Mouse (Mus musculus) midbrain, embryonic 14.5 days (tissue): ENCODE results near the gene Daam2. TPM values are rescaled to one million over a fixed set of nuclear protein-coding genes. Genes with fewer than 3 reads are reported as not detected.
"Not testable (repeated sequence)": the region's sequence is repeated elsewhere in the genome, so short reads cannot be mapped to it uniquely, and the experiment has no call there.

Source experiments
- ATAC-seq: fragments of 200-750 bp; cut with Nextera tagmentation; 2 replicates; pipeline ENCODE4 v1.8.0; 2017; ENCODE audit warnings: moderate number of reproducible peaks, moderate library complexity; ENCODE audit not compliant: low FRiP score, low TSS enrichment
- DNase-seq: peaks from one replicate; pipeline ENCODE4 v3.0.0-alpha.2; 2015
- H3K27ac ChIP-seq: fragments of 300-500 bp; sonication (generic); replicated peaks from 2 replicates; pipeline ENCODE4 v1.5.1; 2014; ENCODE audit warnings: mild to moderate bottlenecking, low read depth, low read length, moderate library complexity
- H3K27me3 ChIP-seq: fragments of 300-500 bp; sonication (generic); 2 replicates; pipeline ENCODE4 v1.6.1; 2014; ENCODE audit warnings: low read length, control low read depth, mixed read lengths; ENCODE audit not compliant: control insufficient read depth, insufficient read depth
- H3K36me3 ChIP-seq: fragments of 300-500 bp; sonication (generic); 2 replicates; pipeline ENCODE4 v1.6.1; 2014; ENCODE audit warnings: low read length, control low read depth; ENCODE audit not compliant: control insufficient read depth, insufficient read depth
- H3K4me1 ChIP-seq: fragments of 300-500 bp; sonication (generic); 2 replicates; pipeline ENCODE4 v1.6.1; 2014; ENCODE audit warnings: mild to moderate bottlenecking, antibody characterized with exemption, low read length, control low read depth; ENCODE audit not compliant: control insufficient read depth, insufficient read depth
- H3K4me2 ChIP-seq: fragments of 300-500 bp; sonication (generic); 2 replicates; pipeline ENCODE4 v1.6.1; 2014; ENCODE audit warnings: mild to moderate bottlenecking, low read length, moderate library complexity
- H3K4me3 ChIP-seq: fragments of 300-500 bp; sonication (generic); replicated peaks from 2 replicates; pipeline ENCODE4 v1.5.1; 2014; ENCODE audit warnings: low read depth, low read length
- H3K9ac ChIP-seq: fragments of 300-500 bp; sonication (generic); replicated peaks from 2 replicates; pipeline ENCODE4 v1.6.1; 2014; ENCODE audit warnings: mild to moderate bottlenecking, low read length, moderate library complexity
- H3K9me3 ChIP-seq: fragments of 300-500 bp; sonication (generic); 2 replicates; pipeline ENCODE4 v1.6.1; 2016; ENCODE audit warnings: low read length, control low read depth, mixed read lengths; ENCODE audit not compliant: control insufficient read depth
- WGBS: fragments of 180-500 bp; shearing (Covaris S2); extraction: QIAGEN DNeasy Blood & Tissue Kit; methylation state at CpG from one replicate; pipeline ENCODE4 v1.1.7; 2014; 5-methylcytosine and 5-hydroxymethylcytosine counted together
- polyA plus RNA-seq: library from polyadenylated mRNA; unstranded; fragments of >200 nt; fragmentation: Nextera tagmentation; extraction: Ambion mirVana; gene quantifications from 2 replicates; pipeline ENCODE4 v1.2.1, GENCODE M21; 2014

The Daam2 gene
- polyA plus RNA-seq, 1 experiment from 2014 or later, result 2.1 TPM

DNA sequence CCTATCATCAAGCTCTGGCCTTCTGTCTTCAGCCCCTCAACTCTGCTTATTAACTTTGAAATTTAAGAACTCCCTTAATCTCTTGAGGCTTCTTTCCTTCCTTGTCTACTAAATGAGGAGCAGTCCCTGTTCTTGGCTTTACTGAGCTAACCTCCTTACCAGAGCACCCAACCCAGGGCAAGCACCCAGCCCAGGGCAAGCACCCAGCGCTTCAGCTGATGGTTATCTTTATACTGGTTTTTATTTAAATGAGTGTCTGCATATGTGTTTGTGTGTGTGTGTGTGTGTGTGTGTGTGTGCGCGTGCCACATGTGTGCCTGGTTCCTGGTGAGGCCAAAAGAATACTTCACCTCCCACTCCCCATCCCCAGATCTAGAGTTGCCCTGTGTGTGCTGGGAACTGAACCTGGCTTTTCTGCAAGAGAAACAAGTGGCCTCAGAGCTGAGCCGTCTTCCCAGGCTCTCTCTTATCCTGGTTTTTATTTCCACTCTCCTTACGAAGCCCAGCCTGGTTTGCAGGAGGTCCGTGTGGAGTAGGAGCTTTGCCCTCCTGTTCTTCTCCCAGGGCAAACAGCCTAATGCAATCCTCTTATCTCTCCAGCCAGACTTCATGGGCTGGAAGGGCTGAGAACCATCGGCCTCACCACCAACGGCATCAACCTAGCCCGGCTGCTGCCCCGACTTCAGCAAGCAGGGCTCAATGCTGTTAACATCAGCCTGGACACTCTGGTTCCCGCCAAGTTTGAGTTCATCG is 125.1 kb downstream of the Daam2 start:
- Histone ChIP-seq H3K4me2 (no peak overlapping the region), H3K27ac (no peak overlapping the region), H3K4me3 (no peak overlapping the region), H3K9me3 (no peaks in the 10 kb centered on the region), H3K9ac (no peak overlapping the region), H3K36me3 (peaks cover 9% of the 10 kb centered on the region; the same call in 1 of the 2 replicates), H3K27me3 (no peaks in the 10 kb centered on the region), H3K4me1 (no peaks in the 10 kb centered on the region)
- no peak for DNase-seq
- no peak for ATAC-seq
- WGBS, result 87% methylated on average over 12 of the region's 12 CpGs

DNA sequence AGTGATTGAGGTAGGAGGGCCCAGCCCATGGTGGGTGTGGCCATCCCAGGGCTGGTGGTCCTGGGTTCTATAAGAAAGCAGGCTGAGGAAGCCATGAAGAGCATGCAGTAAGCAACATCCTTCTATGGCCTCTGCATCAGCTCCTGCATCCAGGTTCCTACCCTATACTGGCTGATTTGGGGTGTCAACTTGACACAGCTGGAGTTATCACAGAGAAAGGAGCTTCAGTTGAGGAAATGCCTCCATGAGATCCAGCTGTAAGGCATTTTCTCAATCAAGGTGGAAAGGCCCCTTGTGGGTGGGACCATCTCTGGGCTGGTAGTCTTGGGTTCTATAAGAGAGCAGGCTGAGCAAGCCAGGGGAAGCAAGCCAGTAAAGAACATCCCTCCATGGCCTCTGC is 126.8 kb downstream of the Daam2 start:
- H3K27ac ChIP-seq, H3K27me3 ChIP-seq, H3K4me3 ChIP-seq, DNase-seq, H3K9me3 ChIP-seq, H3K9ac ChIP-seq, H3K4me1 ChIP-seq, H3K4me2 ChIP-seq, ATAC-seq, H3K36me3 ChIP-seq: not testable (repeated sequence)

GRCm38 (mm10) chr17:49436631-49437030 is 127.5 kb downstream of the Daam2 start:
- Histone ChIP-seq H3K4me2 (no peak overlapping the region), H3K4me1 (no peaks in the 10 kb centered on the region), H3K9ac (no peak overlapping the region), H3K36me3 (peaks cover 9% of the 10 kb centered on the region; the same call in 1 of the 2 replicates), H3K9me3 (no peaks in the 10 kb centered on the region), H3K4me3 (no peak overlapping the region), H3K27ac (no peak overlapping the region), H3K27me3 (no peaks in the 10 kb centered on the region)
- DNase-seq, result no peak
- no peak for ATAC-seq
- WGBS, result 89% methylated on average over 6 of the region's 6 CpGs

- no peak for DNase-seq
- Histone ChIP-seq H3K4me2 (no peak overlapping the region), H3K4me3 (no peak overlapping the region), H3K9ac (no peak overlapping the region), H3K27me3 (no peaks in the 10 kb centered on the region), H3K36me3 (peaks cover 6% of the 10 kb centered on the region; the same call in 1 of the 2 replicates), H3K4me1 (no peaks in the 10 kb centered on the region), H3K27ac (no peak overlapping the region), H3K9me3 (no peaks in the 10 kb centered on the region)
- 93% methylated on average over 10 of the region's 10 CpGs for WGBS
- no peak for ATAC-seq
Measured at GRCm38 (mm10) chr17:49435081-49435480, 129.1 kb downstream of the Daam2 start.

DNA sequence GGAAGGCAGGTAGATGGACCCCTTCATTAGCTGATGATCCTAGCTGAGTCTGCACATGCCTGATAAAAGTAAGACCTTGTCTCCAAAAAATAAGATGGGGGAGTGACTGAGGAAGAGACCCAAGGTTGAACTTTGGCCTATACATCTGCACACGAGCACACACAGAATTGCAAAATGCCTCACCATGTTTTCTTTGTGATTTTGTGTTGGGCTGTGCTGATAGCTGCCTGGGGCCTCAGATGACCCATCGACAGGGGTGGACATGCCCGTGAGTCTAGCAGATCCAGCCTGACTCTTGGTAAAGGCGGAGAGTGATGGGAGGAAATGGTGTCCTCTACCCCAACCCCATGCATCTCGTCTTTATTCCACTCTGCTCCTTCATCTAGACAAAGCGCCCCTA is 129.9 kb downstream of the Daam2 start:
- 66% methylated on average over 6 of the region's 6 CpGs for WGBS
- Histone ChIP-seq H3K4me1 (peaks cover 4% of the 10 kb centered on the region; the same call in 1 of the 2 replicates), H3K9ac (no peak overlapping the region), H3K4me2 (no peak overlapping the region), H3K27me3 (no peaks in the 10 kb centered on the region), H3K36me3 (peaks cover 6% of the 10 kb centered on the region; the same call in 1 of the 2 replicates), H3K4me3 (no peak overlapping the region), H3K9me3 (no peaks in the 10 kb centered on the region), H3K27ac (no peak overlapping the region)
- DNase-seq, result no peak
- ATAC-seq, result no peak

GRCm38 (mm10) chr17:49433071-49433470 is 131.1 kb downstream of the Daam2 start:
- Histone ChIP-seq H3K4me2 (no peak overlapping the region), H3K27me3 (no peaks in the 10 kb centered on the region), H3K27ac (no peak overlapping the region), H3K9ac (no peak overlapping the region), H3K36me3 (peaks cover 6% of the 10 kb centered on the region; the same call in 1 of the 2 replicates), H3K4me1 (peaks cover 9% of the 10 kb centered on the region; the same call in 1 of the 2 replicates), H3K9me3 (no peaks in the 10 kb centered on the region), H3K4me3 (no peak overlapping the region)
- ATAC-seq (no peak), DNase-seq (no peak)
- WGBS, result 95% methylated on average over 6 of the region's 6 CpGs

- Histone ChIP-seq H3K9ac (no peak overlapping the region), H3K36me3 (peaks cover 6% of the 10 kb centered on the region; the same call in 1 of the 2 replicates), H3K4me3 (no peak overlapping the region), H3K4me2 (no peak overlapping the region), H3K4me1 (peaks cover 9% of the 10 kb centered on the region; the same call in 1 of the 2 replicates), H3K9me3 (no peaks in the 10 kb centered on the region), H3K27me3 (no peaks in the 10 kb centered on the region), H3K27ac (no peak overlapping the region)
- DNase-seq (no peak), ATAC-seq (no peak)
- WGBS, result 92% methylated on average over 4 of the region's 4 CpGs
Measured at GRCm38 (mm10) chr17:49432071-49432711, 132.0 kb downstream of the Daam2 start.

- ATAC-seq (no peak), DNase-seq (no peak)
- H3K27me3 ChIP-seq, result no peaks in the 10 kb centered on the region
- H3K4me1 ChIP-seq, result peaks cover 9% of the 10 kb centered on the region; the same call in 1 of the 2 replicates
- H3K4me2 ChIP-seq, result no peak overlapping the region
- no peak overlapping the region for H3K4me3 ChIP-seq
- WGBS, result 94% methylated on average over 6 of the region's 6 CpGs
- peaks cover 6% of the 10 kb centered on the region; the same call in 1 of the 2 replicates for H3K36me3 ChIP-seq
- no peak overlapping the region for H3K27ac ChIP-seq
- no peaks in the 10 kb centered on the region for H3K9me3 ChIP-seq
- no peak overlapping the region for H3K9ac ChIP-seq
Measured at GRCm38 (mm10) chr17:49431176-49431575, 133.0 kb downstream of the Daam2 start.
